Mouse (Mus musculus) stomach, postnatal 0 days (tissue): Measurements from ENCODE around the gene Ddc. TPM values are rescaled to one million over a fixed set of nuclear protein-coding genes. Genes with fewer than 3 reads are reported as not detected.

Experiments
- ATAC-seq: fragments of 200-750 bp; cut with Nextera tagmentation; 2 replicates; pipeline ENCODE4 v1.8.0; 2017; ENCODE audit not compliant: low FRiP score, low TSS enrichment
- DNase-seq: peaks from one replicate; pipeline ENCODE4 v3.0.0-alpha.2; 2016; ENCODE audit warnings: low spot score
- H3K27ac ChIP-seq: fragments of 300-500 bp; sonication (generic); replicated peaks from 2 replicates; pipeline ENCODE4 v1.5.1; 2014; ENCODE audit warnings: mild to moderate bottlenecking, control low read depth
- H3K27me3 ChIP-seq: fragments of 300-500 bp; sonication (generic); 2 replicates; pipeline ENCODE4 v1.6.1; 2014; ENCODE audit warnings: low read length; ENCODE audit not compliant: control insufficient read depth, insufficient read depth
- H3K36me3 ChIP-seq: fragments of 300-500 bp; sonication (generic); 2 replicates; pipeline ENCODE4 v1.6.1; 2014; ENCODE audit warnings: low read length, mixed read lengths; ENCODE audit not compliant: control insufficient read depth, insufficient read depth
- H3K4me1 ChIP-seq: fragments of 300-500 bp; sonication (generic); replicated peaks from 2 replicates; pipeline ENCODE4 v1.6.1; 2014; ENCODE audit warnings: antibody characterized with exemption; ENCODE audit not compliant: control insufficient read depth, insufficient read depth
- H3K4me2 ChIP-seq: fragments of 300-500 bp; sonication (generic); replicated peaks from 2 replicates; pipeline ENCODE4 v1.6.1; 2014; ENCODE audit warnings: low read depth, mild to moderate bottlenecking, control low read depth, moderate library complexity
- H3K4me3 ChIP-seq: fragments of 300-500 bp; sonication (generic); 2 replicates; pipeline ENCODE4 v1.5.1; 2014; ENCODE audit warnings: low read depth, low read length, control low read depth
- H3K9ac ChIP-seq: fragments of 300-500 bp; sonication (generic); 2 replicates; pipeline ENCODE4 v1.6.1; 2014; ENCODE audit warnings: mild to moderate bottlenecking, low read length, control low read depth, mixed read lengths
- H3K9me3 ChIP-seq: fragments of 300-500 bp; sonication (generic); 2 replicates; pipeline ENCODE4 v1.6.1; 2016; ENCODE audit warnings: low read length; ENCODE audit not compliant: control insufficient read depth
- CTCF ChIP-seq: IDR thresholded peaks from 2 replicates; pipeline ENCODE4 v1.5.1; 2016; ENCODE audit warnings: antibody characterized with exemption, low read depth, mild to moderate bottlenecking, moderate library complexity
- EP300 ChIP-seq: optimal IDR thresholded peaks from 2 replicates; pipeline ENCODE3; 2016; ENCODE audit warnings: antibody characterized with exemption
- WGBS: fragments of 180-500 bp; shearing (Covaris S2); extraction: QIAGEN DNeasy Blood & Tissue Kit; methylation state at CpG from one replicate; pipeline ENCODE4 v1.1.7; 2014; 5-methylcytosine and 5-hydroxymethylcytosine counted together
- polyA plus RNA-seq: library from polyadenylated mRNA; unstranded; fragments of >200 nt; fragmentation: Nextera tagmentation; extraction: Ambion mirVana; gene quantifications from 2 replicates; pipeline ENCODE4 v1.2.1, GENCODE M21; 2015

Ddc gene
- polyA plus RNA-seq, 1 experiment from 2014 or later, result 24.1 TPM

DNA sequence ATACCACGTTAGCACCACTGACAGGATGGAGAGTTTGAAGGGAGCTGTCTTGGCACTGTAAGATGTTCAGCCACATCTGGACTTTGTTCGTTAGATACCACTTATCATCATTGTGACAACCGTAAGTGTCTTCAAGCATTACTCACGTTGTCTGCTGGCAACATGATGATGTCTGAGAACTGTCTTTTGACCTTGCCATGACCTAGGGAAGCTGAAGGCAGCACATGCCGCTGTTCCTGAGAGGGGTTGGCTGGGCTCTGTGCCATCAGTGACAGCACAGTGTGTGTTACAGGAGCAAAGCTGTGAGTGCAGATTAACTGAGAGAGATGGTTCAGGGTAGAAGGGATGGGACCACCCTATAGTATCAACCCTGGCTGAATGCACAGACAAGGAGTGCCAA lies 3.6 kb upstream of the Ddc start:
- no peak overlapping the region for H3K4me2 ChIP-seq
- 51% methylated on average over 5 of the region's 5 CpGs for WGBS
- ATAC-seq, result no peak
- DNase-seq, result no peak
- no peak for TF ChIP-seq EP300
- TF ChIP-seq CTCF, result no peak
- no peak overlapping the region for H3K9ac ChIP-seq
- no peaks in the 10 kb centered on the region for H3K9me3 ChIP-seq
- H3K4me3 ChIP-seq, result no peak overlapping the region
- H3K4me1 ChIP-seq, result no peaks in the 10 kb centered on the region
- no peak overlapping the region for H3K27ac ChIP-seq
- no peaks in the 10 kb centered on the region for H3K27me3 ChIP-seq
- no peaks in the 10 kb centered on the region for H3K36me3 ChIP-seq

DNA sequence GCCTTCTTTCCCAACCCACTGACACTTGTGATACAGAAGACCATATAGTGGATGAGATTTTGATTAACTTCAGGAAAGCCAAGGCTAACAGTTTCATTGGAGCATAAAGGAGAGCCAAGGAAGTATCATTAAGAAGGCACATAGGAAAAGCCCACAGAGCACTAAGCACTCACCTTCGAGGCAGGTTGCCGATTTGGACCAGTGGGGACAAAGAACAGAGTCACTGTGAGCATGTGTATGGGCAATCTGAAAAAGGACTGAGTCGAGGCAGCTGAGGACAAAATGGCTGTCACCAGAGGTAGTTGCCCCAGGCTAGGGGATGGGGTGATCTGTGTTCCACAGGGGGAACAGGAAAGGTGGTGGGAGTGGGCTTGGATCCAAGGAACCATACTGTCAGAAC lies 552 bp upstream of the Ddc start:
- Histone ChIP-seq H3K4me3 (no peak overlapping the region), H3K4me2 (no peak overlapping the region), H3K9me3 (no peaks in the 10 kb centered on the region), H3K36me3 (no peaks in the 10 kb centered on the region), H3K4me1 (no peaks in the 10 kb centered on the region), H3K27me3 (no peaks in the 10 kb centered on the region), H3K27ac (peak overlapping the region; percentile 75), H3K9ac (no peak overlapping the region)
- ATAC-seq, result no peak
- DNase-seq, result no peak
- TF ChIP-seq EP300 (no peak), CTCF (no peak)
- WGBS, result 89% methylated on average over 3 of the region's 3 CpGs

GRCm38 (mm10) chr11:11895479-11895878 lies 2.5 kb downstream of the Ddc start:
- H3K9me3 ChIP-seq, result no peaks in the 10 kb centered on the region
- no peak overlapping the region for H3K4me2 ChIP-seq
- no peak for ATAC-seq
- H3K27ac ChIP-seq, result no peak overlapping the region
- no peaks in the 10 kb centered on the region for H3K36me3 ChIP-seq
- H3K27me3 ChIP-seq, result no peaks in the 10 kb centered on the region
- no peaks in the 10 kb centered on the region for H3K4me1 ChIP-seq
- H3K9ac ChIP-seq, result no peak overlapping the region
- no peak for TF ChIP-seq EP300
- TF ChIP-seq CTCF, result no peak
- no peak for DNase-seq
- WGBS, result 80% methylated on average over 2 of the region's 2 CpGs
- no peak overlapping the region for H3K4me3 ChIP-seq

GRCm38 (mm10) chr11:11893769-11894168 lies 4.2 kb downstream of the Ddc start:
- Histone ChIP-seq H3K4me2 (no peak overlapping the region), H3K4me3 (no peak overlapping the region), H3K4me1 (no peaks in the 10 kb centered on the region), H3K9me3 (no peaks in the 10 kb centered on the region), H3K36me3 (no peaks in the 10 kb centered on the region), H3K9ac (no peak overlapping the region), H3K27ac (no peak overlapping the region), H3K27me3 (no peaks in the 10 kb centered on the region)
- 65% methylated on average over 1 of the region's 1 CpGs for WGBS
- TF ChIP-seq EP300 (no peak), CTCF (no peak)
- no peak for DNase-seq
- ATAC-seq, result no peak

DNA sequence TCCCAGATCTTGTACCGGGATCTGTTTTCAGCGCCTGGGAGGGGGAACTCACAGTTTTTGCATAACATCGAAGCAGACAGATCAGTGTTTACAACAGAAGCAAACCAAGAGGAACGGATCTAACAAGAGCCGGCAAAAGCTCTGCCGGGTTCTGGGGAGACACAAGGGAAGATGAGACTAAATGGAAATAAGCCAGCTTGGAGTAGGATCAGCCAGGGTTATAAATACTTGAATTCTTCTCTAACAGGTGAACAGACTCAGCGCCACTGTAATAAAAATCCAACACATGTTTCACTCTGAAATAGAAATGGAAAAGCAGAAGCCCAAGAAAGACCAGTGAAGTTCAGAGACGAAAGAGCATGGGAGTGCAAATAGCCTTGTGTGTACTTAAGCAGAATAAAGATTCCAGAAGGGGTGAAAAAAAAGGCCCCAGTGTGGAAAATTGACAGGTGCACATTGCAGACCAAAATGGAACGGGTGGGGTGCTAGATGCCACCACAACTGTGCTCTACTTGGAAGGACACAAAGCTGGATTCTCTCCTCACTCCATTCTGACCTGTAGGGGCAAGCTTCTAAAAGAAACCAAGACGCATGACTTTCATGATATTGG lies 4.8 kb downstream of the Ddc start:
- Histone ChIP-seq H3K27me3 (no peaks in the 10 kb centered on the region), H3K27ac (no peak overlapping the region), H3K4me2 (peak overlapping the region; percentile 21; the same call in 1 of the 2 replicates), H3K9ac (no peak overlapping the region), H3K36me3 (no peaks in the 10 kb centered on the region), H3K9me3 (no peaks in the 10 kb centered on the region), H3K4me3 (no peak overlapping the region), H3K4me1 (no peaks in the 10 kb centered on the region)
- TF ChIP-seq CTCF, result 0 out of 2 replicates have a peak, but pooled peaks have one; percentile 21
- no peak for TF ChIP-seq EP300
- WGBS, result 16% methylated on average over 10 of the region's 10 CpGs
- DNase-seq (no peak), ATAC-seq (no peak)

GRCm38 (mm10) chr11:11891832-11892231 lies 6.1 kb downstream of the Ddc start:
- TF ChIP-seq CTCF, result no peak
- no peak for TF ChIP-seq EP300
- H3K9ac ChIP-seq, result no peak overlapping the region

More at GRCm38 (mm10) chr11:11891832-11892231, 6.1 kb downstream of the Ddc start:
- Histone ChIP-seq H3K4me1 (no peaks in the 10 kb centered on the region), H3K27ac (no peak overlapping the region), H3K4me2 (no peak overlapping the region), H3K27me3 (no peaks in the 10 kb centered on the region), H3K36me3 (no peaks in the 10 kb centered on the region), H3K4me3 (no peak overlapping the region), H3K9me3 (no peaks in the 10 kb centered on the region)
- ATAC-seq (no peak), DNase-seq (no peak)
